Mouse (Mus musculus) midbrain, embryonic 12.5 days (tissue): ENCODE measurements around the gene Vezt. TPM values are rescaled to one million over a fixed set of nuclear protein-coding genes. Genes with fewer than 3 reads are reported as not detected.

Experiments used
- ATAC-seq: fragments of 200-750 bp; cut with Nextera tagmentation; 2 replicates; pipeline ENCODE4 v1.8.0; 2017; ENCODE audit warnings: low read depth, moderate TSS enrichment, moderate library complexity; ENCODE audit not compliant: low FRiP score
- H3K27ac ChIP-seq: fragments of 300-500 bp; sonication (generic); replicated peaks from 2 replicates; pipeline ENCODE4 v1.5.1; 2016; ENCODE audit warnings: mild to moderate bottlenecking
- H3K27me3 ChIP-seq: fragments of 300-500 bp; sonication (generic); 2 replicates; pipeline ENCODE4 v1.6.1; 2016; ENCODE audit warnings: mild to moderate bottlenecking
- H3K36me3 ChIP-seq: fragments of 300-500 bp; sonication (generic); 2 replicates; pipeline ENCODE4 v1.6.1; 2016
- H3K4me1 ChIP-seq: fragments of 300-500 bp; sonication (generic); 2 replicates; pipeline ENCODE4 v1.6.1; 2016
- H3K4me2 ChIP-seq: fragments of 300-500 bp; sonication (generic); replicated peaks from 2 replicates; pipeline ENCODE4 v1.6.1; 2016; ENCODE audit warnings: mild to moderate bottlenecking, moderate library complexity
- H3K4me3 ChIP-seq: fragments of 300-500 bp; sonication (generic); 2 replicates; pipeline ENCODE4 v1.5.1; 2016; ENCODE audit warnings: mild to moderate bottlenecking
- H3K9ac ChIP-seq: fragments of 300-500 bp; sonication (generic); replicated peaks from 2 replicates; pipeline ENCODE4 v1.6.1; 2016; ENCODE audit warnings: mild to moderate bottlenecking, moderate library complexity
- H3K9me3 ChIP-seq: fragments of 300-500 bp; sonication (generic); 2 replicates; pipeline ENCODE4 v1.6.1; 2016; ENCODE audit warnings: mild to moderate bottlenecking
- WGBS: fragments of 180-500 bp; shearing (Covaris S2); methylation state at CpG from one replicate; pipeline ENCODE4 v1.1.7; 2016; 5-methylcytosine and 5-hydroxymethylcytosine counted together
- polyA plus RNA-seq: library from polyadenylated mRNA; unstranded; fragments of >200 nt; fragmentation: Nextera tagmentation; extraction: Ambion mirVana; gene quantifications from 2 replicates; pipeline ENCODE4 v1.2.1, GENCODE M21; 2016

Gene Vezt
- polyA plus RNA-seq, 1 experiment from 2014 or later, result 55.2 TPM

DNA sequence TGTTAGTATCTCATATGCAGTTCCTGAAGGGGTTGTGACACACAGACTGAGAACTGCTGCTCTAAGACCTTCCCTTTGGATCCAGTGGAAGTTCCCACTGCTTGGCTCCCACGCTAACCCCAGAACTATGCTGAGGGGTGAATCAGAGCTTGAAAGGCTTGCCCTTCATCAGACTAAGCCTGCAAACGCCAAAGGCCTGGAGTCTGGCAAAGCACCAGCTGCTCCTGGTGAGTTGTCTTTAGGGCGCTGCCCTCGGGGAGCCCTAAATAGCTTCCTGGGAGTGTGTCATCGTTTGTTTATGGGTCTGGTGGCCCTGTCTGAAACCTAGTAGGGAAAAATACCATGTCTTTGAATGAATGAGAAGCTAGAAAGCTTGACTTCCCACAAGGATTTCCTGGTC is 91.4 kb downstream of the Vezt start:
- Histone ChIP-seq H3K9ac (no peak overlapping the region), H3K4me1 (no peaks in the 10 kb centered on the region), H3K27ac (no peak overlapping the region), H3K27me3 (no peaks in the 10 kb centered on the region), H3K36me3 (no peaks in the 10 kb centered on the region), H3K4me3 (no peak overlapping the region), H3K4me2 (no peak overlapping the region), H3K9me3 (no peaks in the 10 kb centered on the region)
- WGBS, result 55% methylated on average over 5 of the region's 5 CpGs
- ATAC-seq, result no peak

DNA sequence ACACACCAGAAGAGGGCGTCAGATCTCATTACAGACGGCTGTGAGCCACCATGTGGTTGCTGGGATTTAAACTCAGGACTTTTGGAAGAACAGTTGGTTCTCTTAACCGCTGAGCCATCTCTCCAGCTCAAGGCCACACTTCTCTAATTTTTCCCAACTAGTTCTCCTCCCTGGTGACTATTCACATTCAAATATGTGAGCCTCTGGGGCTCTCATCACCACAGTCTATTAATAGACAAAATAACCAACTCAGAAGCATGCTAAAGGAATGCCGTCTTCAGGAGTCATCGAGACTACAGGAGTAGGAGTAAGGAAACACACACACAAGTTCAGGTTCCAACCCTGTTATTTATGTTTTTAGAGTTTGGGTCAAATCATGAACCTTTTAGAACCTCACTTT is 95.3 kb downstream of the Vezt start:
- no peaks in the 10 kb centered on the region for H3K4me1 ChIP-seq
- H3K4me2 ChIP-seq, result no peak overlapping the region
- ATAC-seq, result no peak
- WGBS, result 81% methylated on average over 5 of the region's 5 CpGs
- no peak overlapping the region for H3K4me3 ChIP-seq
- H3K9me3 ChIP-seq, result no peaks in the 10 kb centered on the region
- no peaks in the 10 kb centered on the region for H3K27me3 ChIP-seq
- H3K27ac ChIP-seq, result no peak overlapping the region
- H3K36me3 ChIP-seq, result no peaks in the 10 kb centered on the region
- no peak overlapping the region for H3K9ac ChIP-seq

GRCm38 (mm10) chr10:93939676-93940075 is 95.9 kb downstream of the Vezt start:
- no peak overlapping the region for H3K4me2 ChIP-seq
- H3K9ac ChIP-seq, result no peak overlapping the region
- no peak overlapping the region for H3K27ac ChIP-seq
- WGBS, result 56% methylated on average over 8 of the region's 8 CpGs
- H3K4me3 ChIP-seq, result no peak overlapping the region
- H3K36me3 ChIP-seq, result no peaks in the 10 kb centered on the region
- no peaks in the 10 kb centered on the region for H3K27me3 ChIP-seq
- no peak for ATAC-seq
- no peaks in the 10 kb centered on the region for H3K4me1 ChIP-seq
- H3K9me3 ChIP-seq, result no peaks in the 10 kb centered on the region

DNA sequence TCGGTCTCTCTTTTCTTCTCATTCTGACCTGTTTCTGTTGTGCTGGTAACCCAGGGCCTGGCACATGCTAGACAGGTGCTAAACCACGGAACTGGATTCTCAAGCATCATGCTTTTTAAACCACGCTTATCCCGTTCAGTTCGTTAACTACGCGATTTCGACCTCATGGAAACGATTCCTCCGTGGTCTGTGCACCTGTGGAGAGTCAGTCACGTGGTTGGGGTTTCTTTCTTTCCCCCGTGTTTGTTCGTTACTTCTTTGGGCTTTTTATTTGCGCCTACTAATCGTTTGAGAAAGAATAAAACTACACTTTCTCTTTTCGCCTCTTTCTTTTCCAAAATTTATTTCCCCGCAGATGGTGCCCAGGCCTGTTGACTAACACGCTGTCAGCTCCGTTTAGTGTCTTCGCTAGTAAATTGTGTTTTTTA is 96.8 kb downstream of the Vezt start:
- Histone ChIP-seq H3K9ac (no peak overlapping the region), H3K4me2 (no peak overlapping the region), H3K27me3 (no peaks in the 10 kb centered on the region), H3K4me1 (0 out of 2 replicates have a peak, but pooled peaks cover 4% of the 10 kb centered on the region), H3K27ac (no peak overlapping the region), H3K4me3 (no peak overlapping the region), H3K36me3 (no peaks in the 10 kb centered on the region), H3K9me3 (no peaks in the 10 kb centered on the region)
- no peak for ATAC-seq
- WGBS, result 85% methylated on average over 20 of the region's 20 CpGs

DNA sequence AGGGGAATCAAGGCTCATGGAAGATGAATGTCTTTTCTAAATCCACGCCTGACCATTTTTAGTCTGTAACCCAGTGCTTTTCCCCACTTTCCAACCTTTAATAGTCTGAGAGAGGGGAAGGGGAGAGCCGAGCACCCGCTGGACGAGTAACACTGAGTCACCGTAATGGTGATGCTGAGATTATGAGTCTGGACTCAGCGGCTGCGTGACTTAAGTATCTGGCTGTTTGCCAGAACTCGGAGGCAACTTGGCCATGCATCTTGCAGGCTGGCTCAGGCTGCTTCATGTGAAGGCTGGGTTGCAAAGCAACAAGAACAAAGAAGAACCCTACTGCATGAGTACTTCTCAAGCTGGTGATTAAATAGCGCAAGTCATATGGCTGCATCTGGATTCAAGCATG is 101.6 kb downstream of the Vezt start:
- WGBS, result 67% methylated on average over 9 of the region's 9 CpGs
- H3K27me3 ChIP-seq, result no peaks in the 10 kb centered on the region
- ATAC-seq, result no peak

GRCm38 (mm10) chr10:93932861-93933260 is 102.8 kb downstream of the Vezt start:
- Histone ChIP-seq H3K27ac (no peak overlapping the region), H3K4me2 (no peak overlapping the region), H3K4me3 (no peak overlapping the region), H3K9me3 (no peaks in the 10 kb centered on the region), H3K4me1 (peaks cover 8% of the 10 kb centered on the region; the same call in 1 of the 2 replicates), H3K9ac (no peak overlapping the region), H3K27me3 (no peaks in the 10 kb centered on the region), H3K36me3 (no peaks in the 10 kb centered on the region)
- 61% methylated on average over 5 of the region's 5 CpGs for WGBS
- no peak for ATAC-seq

More for the DNA sequence above, 101.6 kb downstream of the Vezt start:
- Histone ChIP-seq H3K4me1 (peaks cover 8% of the 10 kb centered on the region; the same call in 1 of the 2 replicates), H3K4me3 (no peak overlapping the region), H3K9me3 (no peaks in the 10 kb centered on the region), H3K9ac (no peak overlapping the region), H3K36me3 (no peaks in the 10 kb centered on the region), H3K4me2 (no peak overlapping the region), H3K27ac (no peak overlapping the region)

DNA sequence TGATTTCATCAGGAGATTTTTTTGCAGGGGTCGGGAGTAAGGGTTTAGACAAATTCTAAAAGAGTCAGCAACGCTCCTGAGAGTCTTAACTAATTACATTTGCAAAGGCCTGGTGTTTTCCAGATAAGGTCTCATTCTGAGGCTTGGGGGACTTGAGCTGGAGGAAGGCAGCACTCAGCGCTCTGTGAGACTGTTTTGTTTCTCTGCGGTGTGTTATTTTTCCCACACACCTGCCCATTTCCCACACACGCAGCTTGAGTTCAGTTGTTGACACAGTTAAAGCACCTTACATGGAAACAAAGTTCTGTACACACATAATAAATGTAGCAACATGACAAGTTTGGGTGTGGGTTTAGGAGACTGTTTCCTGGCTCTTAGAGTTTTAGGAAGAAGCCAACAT is 103.6 kb downstream of the Vezt start:
- Histone ChIP-seq H3K36me3 (no peaks in the 10 kb centered on the region), H3K4me2 (no peak overlapping the region), H3K9ac (no peak overlapping the region), H3K27me3 (no peaks in the 10 kb centered on the region), H3K4me3 (no peak overlapping the region), H3K27ac (no peak overlapping the region), H3K4me1 (peaks cover 8% of the 10 kb centered on the region; the same call in 1 of the 2 replicates), H3K9me3 (no peaks in the 10 kb centered on the region)
- WGBS, result 79% methylated on average over 5 of the region's 5 CpGs
- no peak for ATAC-seq

GRCm38 (mm10) chr10:93931431-93931830 is 104.2 kb downstream of the Vezt start:
- Histone ChIP-seq H3K36me3 (no peaks in the 10 kb centered on the region), H3K4me2 (no peak overlapping the region), H3K9me3 (no peaks in the 10 kb centered on the region), H3K27me3 (no peaks in the 10 kb centered on the region), H3K4me1 (peaks cover 8% of the 10 kb centered on the region; the same call in 1 of the 2 replicates), H3K4me3 (no peak overlapping the region), H3K9ac (no peak overlapping the region), H3K27ac (no peak overlapping the region)
- no peak for ATAC-seq
- WGBS, result 76% methylated on average over 9 of the region's 9 CpGs

DNA sequence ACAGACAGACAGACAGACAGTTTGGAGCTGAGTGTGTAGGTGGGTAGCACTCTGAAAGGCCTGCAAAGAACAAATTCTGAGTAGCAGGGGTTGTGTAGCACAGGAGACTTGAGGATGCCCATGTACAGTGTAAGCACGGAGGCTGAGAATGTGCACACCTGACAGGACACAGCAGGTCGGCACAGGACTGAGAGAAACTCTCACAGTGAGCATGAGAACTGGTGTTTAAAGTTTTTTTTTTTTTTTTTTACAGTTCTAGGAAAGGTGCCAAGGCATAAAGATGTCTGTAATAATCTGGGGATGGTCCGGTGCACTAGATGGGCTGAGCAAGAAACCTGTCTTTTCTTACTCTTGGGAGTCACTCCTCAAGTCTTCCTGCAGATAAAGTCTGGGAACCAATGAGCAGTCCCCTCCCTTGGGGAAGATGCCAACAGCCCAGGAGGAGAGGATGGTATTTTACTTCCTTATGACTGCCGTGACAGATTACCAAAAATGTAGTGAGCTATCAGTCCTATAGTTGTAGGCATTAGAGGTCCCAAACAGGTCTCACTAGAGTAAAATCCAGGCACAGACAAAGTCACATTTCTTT is 105.3 kb downstream of the Vezt start:
- no peak overlapping the region for H3K27ac ChIP-seq

GRCm38 (mm10) chr10:93924666-93925065 is 111.0 kb downstream of the Vezt start:
- ATAC-seq, result no peak
- Histone ChIP-seq H3K4me2 (no peak overlapping the region), H3K9ac (no peak overlapping the region), H3K4me3 (no peak overlapping the region), H3K27me3 (no peaks in the 10 kb centered on the region), H3K4me1 (no peaks in the 10 kb centered on the region), H3K36me3 (no peaks in the 10 kb centered on the region), H3K9me3 (no peaks in the 10 kb centered on the region), H3K27ac (no peak overlapping the region)
- 83% methylated on average over 5 of the region's 5 CpGs for WGBS

More for the DNA sequence above, 105.3 kb downstream of the Vezt start:
- 84% methylated on average over 4 of the region's 4 CpGs for WGBS
- peaks cover 8% of the 10 kb centered on the region; the same call in 1 of the 2 replicates for H3K4me1 ChIP-seq
- H3K4me3 ChIP-seq, result no peak overlapping the region
- H3K9me3 ChIP-seq, result no peaks in the 10 kb centered on the region
- no peak overlapping the region for H3K9ac ChIP-seq
- no peaks in the 10 kb centered on the region for H3K27me3 ChIP-seq
- no peak for ATAC-seq
- no peaks in the 10 kb centered on the region for H3K36me3 ChIP-seq
- H3K4me2 ChIP-seq, result no peak overlapping the region

- H3K4me3 ChIP-seq, result no peak overlapping the region
- no peaks in the 10 kb centered on the region for H3K36me3 ChIP-seq
- peaks cover 1% of the 10 kb centered on the region; the same call in 1 of the 2 replicates for H3K4me1 ChIP-seq
- 91% methylated on average over 4 of the region's 4 CpGs for WGBS
- H3K9me3 ChIP-seq, result no peaks in the 10 kb centered on the region
- H3K27me3 ChIP-seq, result no peaks in the 10 kb centered on the region
- no peak overlapping the region for H3K4me2 ChIP-seq
- H3K9ac ChIP-seq, result no peak overlapping the region
- no peak for ATAC-seq
- no peak overlapping the region for H3K27ac ChIP-seq
Measured at GRCm38 (mm10) chr10:93921160-93921559, 114.5 kb downstream of the Vezt start.

DNA sequence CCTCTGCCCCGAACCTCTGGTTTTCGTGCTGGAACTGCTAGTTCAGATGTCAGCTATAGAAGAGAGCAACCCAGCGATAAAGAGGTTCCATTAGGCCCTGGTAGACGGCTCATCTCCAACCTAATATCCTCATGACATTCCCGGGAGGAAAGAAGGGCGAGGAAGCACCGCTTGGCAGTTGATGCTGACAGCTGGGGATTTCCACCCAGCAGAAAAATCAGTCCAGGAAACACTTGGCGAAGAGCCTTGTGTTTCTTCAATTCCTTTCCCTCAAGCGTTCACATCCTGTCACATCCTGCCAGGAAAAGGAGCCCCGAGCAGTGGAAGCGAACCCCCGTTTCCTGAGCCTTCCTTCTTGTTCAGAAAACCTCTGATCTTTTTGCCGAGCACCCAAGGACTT is 116.4 kb downstream of the Vezt start:
- no peaks in the 10 kb centered on the region for H3K27me3 ChIP-seq
- no peaks in the 10 kb centered on the region for H3K9me3 ChIP-seq
- no peak overlapping the region for H3K27ac ChIP-seq
- no peak overlapping the region for H3K4me3 ChIP-seq
- H3K4me2 ChIP-seq, result no peak overlapping the region
- H3K36me3 ChIP-seq, result no peaks in the 10 kb centered on the region
- no peak for ATAC-seq
- 82% methylated on average over 13 of the region's 13 CpGs for WGBS
- H3K9ac ChIP-seq, result no peak overlapping the region
- peaks cover 14% of the 10 kb centered on the region; the same call in 1 of the 2 replicates for H3K4me1 ChIP-seq

GRCm38 (mm10) chr10:93918701-93919100 is 116.9 kb downstream of the Vezt start:
- no peak for ATAC-seq
- no peaks in the 10 kb centered on the region for H3K36me3 ChIP-seq
- no peak overlapping the region for H3K27ac ChIP-seq
- H3K9me3 ChIP-seq, result no peaks in the 10 kb centered on the region
- 68% methylated on average over 6 of the region's 6 CpGs for WGBS
- no peak overlapping the region for H3K9ac ChIP-seq
- no peak overlapping the region for H3K4me3 ChIP-seq
- no peaks in the 10 kb centered on the region for H3K27me3 ChIP-seq
- H3K4me1 ChIP-seq, result peaks cover 14% of the 10 kb centered on the region; the same call in 1 of the 2 replicates
- H3K4me2 ChIP-seq, result no peak overlapping the region
